Mouse (Mus musculus): ENCODE measurements around the gene Abi3bp.

- TF ChIP-seq CTCF (IDR thresholded peaks at IDR 0.05; ENCODE audit: low read depth) (no peak), EP300 (IDR thresholded peaks at IDR 0.05; ENCODE audit: low read depth) (no peak)
These were observed 218.8 kb downstream of the Abi3bp start for GRCm38 (mm10) chr16:56696448-56696847.

All from liver, embryonic 14.5 days (tissue).